Mouse (Mus musculus) ES-E14 (cell line): ENCODE results near the gene Il6ra. TPM values are rescaled to one million over a fixed set of nuclear protein-coding genes. Genes with fewer than 3 reads are reported as not detected.

Source experiments
- DNase-seq: peaks from one replicate; pipeline ENCODE4 v3.0.0-alpha.2; 2013; ENCODE audit warnings: low read depth, low spot score
- H3K27ac ChIP-seq: 2 replicates; pipeline ENCODE4 v1.5.1; 2012; ENCODE audit warnings: low read depth, mild to moderate bottlenecking, low read length, moderate library complexity, mixed read lengths; ENCODE audit not compliant: poor library complexity, insufficient read depth, severe bottlenecking
- H3K36me3 ChIP-seq: 2 replicates; pipeline ENCODE4 v1.6.1; 2012; ENCODE audit warnings: mild to moderate bottlenecking, low read length, moderate library complexity, mixed read lengths; ENCODE audit not compliant: control insufficient read depth, poor library complexity, insufficient read depth, severe bottlenecking
- H3K4me1 ChIP-seq, 2 experiments: fragments of 150-350 bp in 1 of 2; sonication (generic) in 1 of 2; 2 replicates each; pipeline ENCODE4 v1.6.1; 2012; ENCODE audit warnings: low read length in 2 of 2, mild to moderate bottlenecking in 1 of 2, mixed read lengths in 1 of 2; ENCODE audit not compliant: control insufficient read depth in 2 of 2, insufficient read depth in 2 of 2, poor library complexity in 1 of 2
- H3K4me3 ChIP-seq, 2 experiments: fragments of 150-350 bp in 1 of 2; sonication (generic) in 1 of 2; 2 replicates each; pipeline ENCODE4 v1.5.1; 2012; ENCODE audit warnings: low read length in 2 of 2, low read depth in 1 of 2, mild to moderate bottlenecking in 1 of 2, mixed read lengths in 1 of 2; ENCODE audit not compliant: insufficient read depth in 1 of 2, poor library complexity in 1 of 2, severe bottlenecking in 1 of 2
- H3K9ac ChIP-seq: 2 replicates; pipeline ENCODE4 v1.6.1; 2012; ENCODE audit warnings: low read depth, mild to moderate bottlenecking, low read length, mixed read lengths; ENCODE audit not compliant: poor library complexity, insufficient read depth, severe bottlenecking
- H3K9me3 ChIP-seq: fragments of 150-350 bp; sonication (generic); 2 replicates; pipeline ENCODE4 v1.6.1; 2012; ENCODE audit warnings: low read depth, mild to moderate bottlenecking, low read length; ENCODE audit not compliant: control insufficient read depth, insufficient read depth
- CHD2 ChIP-seq: IDR thresholded peaks from 2 replicates; pipeline ENCODE4 v1.6.1; 2014; ENCODE audit warnings: mild to moderate bottlenecking, low read depth, low read length, inconsistent platforms
- HCFC1 ChIP-seq: IDR thresholded peaks from 2 replicates; pipeline ENCODE4 v1.6.1; 2012; ENCODE audit warnings: low read length, inconsistent platforms, borderline replicate concordance; ENCODE audit not compliant: insufficient read depth
- MAFK ChIP-seq: IDR thresholded peaks from 2 replicates; pipeline ENCODE4 v1.6.1; 2014; ENCODE audit warnings: mild to moderate bottlenecking, low read depth, low read length, inconsistent platforms; ENCODE audit not compliant: insufficient read depth
- ZC3H11A ChIP-seq: IDR thresholded peaks from 2 replicates; pipeline ENCODE4 v1.6.1; 2012; ENCODE audit warnings: low read depth, mild to moderate bottlenecking, inconsistent platforms, low read length, borderline replicate concordance
- ZNF384 ChIP-seq: IDR thresholded peaks from 2 replicates; pipeline ENCODE4 v1.6.1; 2012; ENCODE audit warnings: low read depth, low read length, inconsistent platforms
- in situ Hi-C, 2 experiments: fragments of 600-800 bp; cut with MboI; formaldehyde crosslinking; loops; one replicate each; pipeline ENCODE4 v1.15.1; 2025; ENCODE audit warnings: low sequenced_read_pairs in 2 of 2, inconsistent platforms in 1 of 2; ENCODE audit not compliant: unreplicated experiment in 2 of 2
- total RNA-seq: library from RNA; depleted of rRNA; stranded (reverse); fragments of 300-350 nt; gene quantifications from 2 replicates; pipeline ENCODE4 v1.2.3, GENCODE M21; 2012

Il6ra gene
- total RNA-seq, 1 experiment: 1.0 TPM

GRCm38 (mm10) chr3:89830815-89831591 is 82.0 kb downstream of the Il6ra start, which contains the start of gene She:
TSS of gene She (plus strand) at chr3:89831370.
- Histone ChIP-seq H3K36me3 (no peaks in the 10 kb centered on the region), H3K4me1 (peaks cover 1 to 4% of the 10 kb centered on the region in 2 experiments; a peak in 3 of 4 replicates), H3K9ac (peak within 1 kb of the TSS; percentile 77), H3K27ac (no peak within 1 kb of the TSS), H3K4me3 (peak within 1 kb of the TSS; percentile 69 to 76), H3K9me3 (no peaks in the 10 kb centered on the region)
- no peak for TF ChIP-seq HCFC1
- no peak for TF ChIP-seq ZNF384
- TF ChIP-seq CHD2: no peak
- no peak for TF ChIP-seq ZC3H11A
- TF ChIP-seq MAFK: no peak
- in situ Hi-C loops: no loop called here
- no peak for DNase-seq

GRCm38 (mm10) chr3:89826295-89826694 is 86.7 kb downstream of the Il6ra start:
- in situ Hi-C loops: no loop called here
- H3K9ac ChIP-seq: no peak overlapping the region
- H3K4me3 ChIP-seq: no peak overlapping the region
- H3K27ac ChIP-seq: no peak overlapping the region
- H3K9me3 ChIP-seq: no peaks in the 10 kb centered on the region
- TF ChIP-seq MAFK (no peak), ZNF384 (peak; percentile 53; the same call in 1 of the 2 replicates)
- DNase-seq: peak; percentile 68
- no peaks in the 10 kb centered on the region; the same call in 1 of the 2 replicates for H3K36me3 ChIP-seq
- peaks cover 4 to 9% of the 10 kb centered on the region in 2 experiments; a peak in 3 of 4 replicates for H3K4me1 ChIP-seq

GRCm38 (mm10) chr3:89823594-89823993 is 89.4 kb downstream of the Il6ra start:
- H3K4me1 ChIP-seq: peaks cover 2 to 14% of the 10 kb centered on the region in 2 experiments; a peak in 3 of 4 replicates
- H3K9me3 ChIP-seq: no peaks in the 10 kb centered on the region
- no peak for DNase-seq
- in situ Hi-C loops: no loop called here
- no peak overlapping the region for H3K27ac ChIP-seq
- no peak overlapping the region for H3K4me3 ChIP-seq
- H3K9ac ChIP-seq: no peak overlapping the region
- TF ChIP-seq CHD2 (no peak), HCFC1 (no peak), MAFK (no peak), ZC3H11A (no peak), ZNF384 (no peak)
- H3K36me3 ChIP-seq: no peaks in the 10 kb centered on the region; the same call in 1 of the 2 replicates

- Histone ChIP-seq H3K4me1 (peaks cover 5 to 17% of the 10 kb centered on the region in 2 experiments; a peak in 3 of 4 replicates), H3K36me3 (no peaks in the 10 kb centered on the region; the same call in 1 of the 2 replicates), H3K4me3 (no peak overlapping the region), H3K9me3 (no peaks in the 10 kb centered on the region), H3K9ac (no peak overlapping the region), H3K27ac (no peak overlapping the region)
- no peak for TF ChIP-seq CHD2
- TF ChIP-seq ZNF384: no peak
- no peak for TF ChIP-seq MAFK
- TF ChIP-seq ZC3H11A: no peak
- no peak for TF ChIP-seq HCFC1
- in situ Hi-C loops: no loop called here
- DNase-seq: no peak
Observed at GRCm38 (mm10) chr3:89821548-89822480, 91.2 kb downstream of the Il6ra start.
